Mouse (Mus musculus): ENCODE results near the gene Lck. TPM values are rescaled to one million over a fixed set of nuclear protein-coding genes. Genes with fewer than 3 reads are reported as not detected.
"Not testable (repeated sequence)": the region's sequence is repeated elsewhere in the genome, so short reads cannot be mapped to it uniquely, and the experiment has no call there.

The Lck gene
- total RNA-seq, 2 experiments from 2014 or later = 3.4 to 3.9 TPM

DNA sequence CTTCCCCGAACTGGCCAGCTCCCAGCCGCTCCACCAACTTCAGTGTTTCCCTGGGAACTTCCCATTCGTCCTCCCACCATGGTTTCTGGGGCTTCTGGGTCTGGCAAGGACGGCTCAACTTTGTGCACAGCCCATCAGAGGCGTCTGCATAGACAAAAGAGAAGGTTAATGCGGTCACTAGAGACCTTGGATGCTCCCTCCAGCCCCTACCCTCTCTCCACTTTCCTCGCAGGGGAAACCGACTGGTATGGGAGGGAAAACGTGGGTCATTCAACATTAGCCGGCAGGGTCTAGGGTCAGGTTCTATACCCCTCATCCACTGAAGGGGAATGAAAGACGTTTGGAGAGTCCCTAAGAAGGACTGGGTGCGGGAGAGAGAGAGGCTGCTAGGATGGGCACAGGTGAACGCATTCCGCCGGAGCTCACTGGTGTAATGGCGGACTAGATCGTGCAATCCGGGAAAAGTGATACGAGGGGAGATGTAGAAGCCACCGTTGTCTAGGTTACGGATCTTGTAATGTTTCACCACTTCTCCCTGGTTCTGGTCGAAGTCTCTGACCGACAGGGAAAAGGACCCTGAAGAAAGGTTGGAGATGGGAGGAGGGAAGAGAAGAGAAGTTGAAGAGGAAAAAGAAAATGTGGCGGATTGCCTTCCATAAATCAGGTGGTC lies 17.4 kb downstream of the Lck start:
- peak in 1 of 2 experiments; percentile 15 for DNase-seq (ENCODE audit: low spot score in 2 of 2)

DNA sequence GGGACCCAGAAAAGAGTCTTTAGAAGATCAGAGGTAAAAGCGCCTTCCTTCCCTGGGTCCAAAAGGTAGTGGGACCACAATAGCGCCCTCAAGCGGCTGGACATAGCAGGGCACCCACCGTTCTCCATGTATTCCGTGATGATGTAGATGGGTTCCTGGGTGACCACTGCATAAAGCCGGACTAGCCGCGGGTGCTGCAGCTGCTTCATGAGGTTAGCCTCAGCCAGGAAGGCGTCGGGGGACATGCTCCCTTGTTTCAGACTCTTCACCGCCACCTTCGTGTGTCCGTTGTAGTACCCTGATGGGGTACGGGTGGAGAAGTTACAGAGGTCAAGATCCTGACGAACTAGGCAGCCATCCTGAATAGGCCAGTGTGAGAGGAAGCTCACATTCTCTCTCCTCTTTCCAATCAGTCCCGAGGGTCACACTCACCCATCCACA lies 18.0 kb downstream of the Lck start:
- DNase-seq (ENCODE audit: low spot score in 2 of 2) = peak in 1 of 2 experiments; percentile 54

DNA sequence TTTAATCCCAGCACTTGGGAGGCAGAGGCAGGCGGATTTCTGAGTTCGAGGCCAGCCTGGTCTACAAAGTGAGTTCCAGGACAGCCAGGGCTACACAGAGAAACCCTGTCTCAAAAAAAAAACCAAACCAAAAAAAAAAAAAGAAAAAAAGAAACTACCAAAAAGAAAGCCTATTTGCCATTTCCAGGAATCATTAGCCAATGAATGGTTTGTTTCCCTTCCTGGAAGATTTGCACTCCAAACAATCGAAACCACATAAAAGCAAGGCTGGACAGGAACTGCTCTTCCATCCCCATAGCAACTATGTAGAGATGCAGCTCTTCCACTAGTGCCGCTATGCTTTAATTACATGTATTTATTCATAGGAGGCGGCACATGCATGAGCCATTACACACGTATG lies 18.9 kb downstream of the Lck start:
- not testable (repeated sequence) for DNase-seq (ENCODE audit: low spot score in 2 of 2)

DNA sequence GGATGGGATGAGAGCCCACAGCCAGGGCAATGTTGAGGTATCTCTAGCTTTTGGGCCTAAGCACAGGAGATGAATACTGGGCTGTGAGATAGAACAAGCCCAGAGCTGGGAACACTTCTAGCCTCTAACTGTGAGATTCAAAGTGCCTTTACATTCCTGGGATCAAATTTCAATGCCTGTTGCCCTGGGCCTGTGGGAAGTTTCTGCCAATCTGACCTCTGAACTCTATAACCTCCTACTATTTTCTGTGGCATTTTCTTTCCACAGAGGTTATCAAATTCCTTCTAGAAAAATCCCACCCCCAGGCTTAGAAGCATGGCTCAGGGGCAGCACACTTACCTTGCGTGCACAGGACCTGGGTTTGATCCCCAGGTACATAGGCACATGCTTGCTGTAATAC lies 23.1 kb downstream of the Lck start:
- DNase-seq (ENCODE audit: low spot score in 2 of 2) = no peak

DNA sequence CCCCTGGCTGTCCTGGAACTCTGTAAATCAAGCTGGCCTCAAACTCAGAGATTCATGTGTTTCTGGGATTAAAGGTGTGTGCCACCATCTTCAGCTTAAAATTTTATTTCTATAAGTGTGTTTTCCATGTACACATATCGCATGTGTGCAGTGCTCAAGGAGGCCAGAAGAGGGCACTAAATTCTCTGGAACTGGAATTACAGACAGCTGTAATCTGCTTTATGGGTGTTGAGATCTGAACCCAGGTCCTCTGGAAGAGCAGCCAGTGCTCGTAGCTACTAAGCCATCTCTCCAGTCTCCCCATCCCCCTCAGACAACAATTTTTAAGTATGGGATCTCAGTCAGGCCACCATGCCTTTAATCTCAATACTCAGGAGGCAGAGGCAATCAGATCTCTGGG lies 24.1 kb downstream of the Lck start:
- no peak for DNase-seq (ENCODE audit: low spot score in 2 of 2)

DNA sequence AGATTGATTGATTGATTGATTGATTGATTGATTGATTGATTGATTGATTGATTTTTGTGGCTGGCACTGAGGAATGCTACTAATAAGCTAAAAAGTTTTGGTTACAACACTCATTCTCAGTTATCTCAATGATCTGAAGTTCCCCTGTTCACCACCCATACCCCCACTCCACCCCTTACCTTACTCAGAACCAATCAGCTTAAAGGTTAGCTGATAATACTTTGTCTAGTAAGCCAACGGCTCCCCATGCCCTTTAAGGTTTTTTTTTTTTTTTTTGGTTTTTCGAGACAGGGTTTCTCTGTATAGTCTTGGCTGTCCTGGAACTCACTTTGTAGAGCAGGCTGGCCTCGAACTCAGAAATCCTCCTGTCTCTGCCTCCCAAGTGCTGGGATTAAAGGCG lies 25.8 kb downstream of the Lck start:
- DNase-seq (ENCODE audit: low spot score in 2 of 2) = not testable (repeated sequence)

DNA sequence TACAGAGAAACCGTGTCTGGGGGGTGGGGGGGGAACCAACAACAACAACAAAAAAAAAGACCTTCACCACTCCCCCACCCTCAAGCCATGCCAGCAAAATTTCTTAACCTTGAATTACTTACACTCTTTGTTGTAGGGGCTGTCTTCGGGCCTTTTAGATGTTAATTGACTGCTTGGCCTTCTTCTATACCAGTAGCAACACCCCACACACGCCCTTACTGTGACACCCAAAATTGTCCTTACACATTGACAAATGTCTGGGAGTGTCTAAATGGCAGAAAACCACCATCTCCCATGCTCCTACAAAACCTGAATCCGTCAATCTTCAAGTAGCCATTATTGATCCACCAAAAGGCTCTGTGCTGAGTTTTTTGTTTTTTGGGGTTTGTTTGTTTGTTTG lies 29.3 kb downstream of the Lck start:
- no peak for DNase-seq (ENCODE audit: low spot score in 2 of 2)

DNA sequence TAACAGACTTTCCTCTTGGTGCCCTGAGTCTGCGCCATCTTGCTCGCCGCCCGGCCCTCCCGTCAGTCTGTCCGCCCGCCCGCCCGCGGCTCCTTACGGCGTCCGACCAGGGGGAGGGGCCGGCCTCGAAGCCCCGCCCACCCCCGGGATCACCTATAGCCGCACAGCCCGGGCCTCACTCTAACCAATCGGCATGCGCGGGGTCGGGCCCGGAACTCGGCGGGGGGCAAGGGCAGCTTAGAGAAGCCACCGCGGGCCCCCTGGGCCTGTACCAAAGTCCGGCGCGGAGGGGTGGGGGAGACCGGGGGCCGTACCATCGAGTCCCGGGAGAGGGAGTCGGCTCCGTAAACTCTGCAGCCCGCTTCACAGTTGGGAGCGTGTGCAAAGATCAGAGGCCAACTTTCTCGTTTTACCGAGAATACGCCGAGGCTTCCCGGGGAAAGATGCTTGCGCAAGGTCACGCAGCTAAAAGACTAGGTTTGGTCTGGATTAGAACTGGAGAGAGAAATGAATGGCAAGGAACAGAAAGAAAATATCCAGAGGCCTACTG lies 30.8 kb downstream of the Lck start, which contains the start of gene Hdac1:
Gene Hdac1, minus strand, starts transcription at position 122 of the 550 bp plus-strand sequence.
- DNase-seq (ENCODE audit: low spot score in 2 of 2) = peak; percentile 89 to 96

DNA sequence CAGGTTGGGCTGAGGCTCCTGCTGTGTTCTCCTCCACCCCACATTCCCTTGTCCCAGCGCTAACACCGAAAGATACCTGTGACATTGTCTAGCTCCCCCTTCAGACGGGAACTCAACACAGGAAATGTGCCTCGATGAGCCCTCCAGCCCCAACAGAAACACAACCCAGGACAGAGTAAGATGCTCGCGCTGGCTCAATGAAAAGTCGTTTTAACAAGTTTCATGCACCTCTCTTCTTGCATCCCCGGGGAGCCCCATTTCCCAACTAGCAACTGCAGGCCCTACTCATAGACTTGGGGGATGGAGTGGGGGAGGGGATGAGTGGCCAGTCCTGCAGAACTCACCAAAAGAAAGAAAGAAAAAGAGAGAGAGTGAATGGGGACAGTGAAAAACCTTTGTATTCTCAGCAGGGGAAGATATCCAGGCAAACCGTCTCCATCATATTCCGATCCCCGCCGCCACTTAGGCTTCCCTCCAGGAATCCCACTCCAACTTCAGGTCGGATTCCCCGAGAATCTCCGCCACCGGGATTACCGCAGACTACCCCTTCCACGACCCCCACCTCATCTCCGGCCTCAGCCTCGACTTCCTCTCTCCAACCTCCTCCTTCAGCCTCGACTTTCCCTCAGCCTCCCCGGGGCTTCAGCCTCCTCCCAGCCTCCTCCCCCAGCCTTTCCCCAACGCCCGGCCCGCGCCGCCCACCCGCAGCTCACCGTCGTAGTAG lies 31.4 kb downstream of the Lck start:
- DNase-seq (ENCODE audit: low spot score in 2 of 2) = no peak

DNA sequence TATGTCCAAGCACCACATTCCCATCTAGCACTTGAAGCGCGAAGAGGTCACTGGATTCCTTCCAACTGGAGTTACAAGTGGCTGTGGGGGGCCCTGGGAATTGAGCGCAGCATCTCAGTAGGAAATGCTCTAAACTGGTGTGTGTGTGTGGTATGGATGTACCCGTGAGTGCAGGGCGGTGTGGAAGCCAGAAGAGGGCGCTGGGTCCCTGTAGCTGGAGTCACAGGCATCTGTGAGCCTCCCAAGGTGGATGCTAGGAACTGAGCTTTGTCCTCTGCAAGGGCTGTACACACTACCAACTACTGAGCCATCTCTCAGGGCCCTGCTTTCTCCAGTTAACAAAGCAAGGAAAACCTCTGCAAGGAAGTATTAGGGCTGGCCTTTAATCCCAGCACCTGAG lies 33.4 kb downstream of the Lck start:
- DNase-seq (ENCODE audit: low spot score in 2 of 2) = peak in 1 of 2 experiments; percentile 13

DNA sequence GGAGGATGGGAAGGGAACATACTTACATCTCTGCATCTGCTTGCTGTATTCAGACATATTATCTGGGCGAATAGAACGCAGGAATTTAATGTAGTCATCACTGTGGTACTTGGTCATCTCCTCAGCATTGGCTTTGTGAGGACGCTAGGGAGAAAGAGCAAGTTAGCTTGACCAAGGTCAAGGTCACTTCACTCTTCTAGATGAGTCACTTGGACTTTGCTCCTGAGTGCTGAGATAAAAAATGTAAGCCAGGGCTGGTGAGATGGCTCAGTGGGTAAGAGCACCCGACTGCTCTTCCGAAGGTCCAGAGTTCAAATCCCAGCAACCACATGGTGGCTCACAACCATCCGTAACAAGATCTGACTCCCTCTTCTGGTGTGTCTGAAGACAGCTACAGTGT lies 44.5 kb downstream of the Lck start:
- not testable (repeated sequence) for DNase-seq (ENCODE audit: low spot score in 2 of 2)

DNA sequence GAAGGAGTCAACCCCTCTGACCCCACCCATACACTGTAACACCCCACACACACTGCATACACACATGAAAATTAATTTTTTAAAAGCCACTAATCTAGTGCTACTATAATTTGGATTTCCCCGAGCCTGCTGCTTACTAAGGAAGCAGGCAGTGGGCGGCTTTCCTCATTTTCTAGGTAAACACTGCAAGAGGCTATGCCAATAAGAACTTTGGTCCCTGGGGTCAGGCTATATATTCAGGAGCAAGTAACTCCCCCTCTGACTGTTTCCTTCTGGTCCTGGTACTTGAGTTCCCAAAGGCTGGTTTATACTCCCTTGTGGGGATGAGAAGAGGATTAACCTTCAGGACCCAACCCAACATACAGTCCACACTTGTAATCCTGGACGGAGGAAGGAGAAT lies 47.6 kb downstream of the Lck start:
- DNase-seq (ENCODE audit: low spot score in 2 of 2) = no peak

DNA sequence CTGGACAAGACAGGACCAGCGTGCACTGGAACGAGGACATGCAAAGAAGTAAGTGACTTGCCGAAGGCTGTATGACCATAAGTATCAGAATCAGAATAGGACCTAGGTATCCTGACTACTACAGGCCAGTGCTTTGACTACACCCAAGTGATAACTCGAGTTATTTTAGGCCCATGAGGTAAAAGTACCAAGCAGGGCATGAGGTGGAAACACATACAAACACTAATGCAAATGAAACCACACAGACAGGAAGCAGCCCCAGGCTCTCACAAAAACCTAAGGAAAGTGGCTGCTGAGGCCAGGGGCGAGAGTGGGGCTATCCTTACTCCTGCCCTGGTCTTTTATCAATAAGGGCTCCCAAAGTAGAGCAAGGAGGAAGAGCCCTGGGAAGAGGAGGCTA lies 48.1 kb downstream of the Lck start:
- DNase-seq (ENCODE audit: low spot score in 2 of 2) = no peak

DNA sequence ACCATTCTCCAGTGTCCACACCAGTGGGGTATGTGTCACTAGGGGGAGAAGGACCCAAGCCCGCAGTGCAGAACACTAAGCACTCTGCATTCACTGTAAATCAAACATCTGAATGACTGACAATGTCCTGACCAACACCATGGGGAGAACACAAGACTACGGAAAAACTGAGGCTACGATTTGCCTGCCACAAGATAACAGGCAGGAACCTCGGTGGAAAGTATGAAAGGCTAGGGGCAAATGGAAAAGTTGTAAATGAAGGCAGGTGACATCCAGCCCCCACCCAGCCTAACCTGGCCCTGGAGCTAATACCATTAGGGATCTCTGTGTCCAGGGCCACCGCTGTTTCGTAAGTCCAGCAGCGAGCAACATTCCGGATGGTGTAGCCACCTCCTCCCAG lies 54.9 kb downstream of the Lck start:
- no peak for DNase-seq (ENCODE audit: low spot score in 2 of 2)

DNA sequence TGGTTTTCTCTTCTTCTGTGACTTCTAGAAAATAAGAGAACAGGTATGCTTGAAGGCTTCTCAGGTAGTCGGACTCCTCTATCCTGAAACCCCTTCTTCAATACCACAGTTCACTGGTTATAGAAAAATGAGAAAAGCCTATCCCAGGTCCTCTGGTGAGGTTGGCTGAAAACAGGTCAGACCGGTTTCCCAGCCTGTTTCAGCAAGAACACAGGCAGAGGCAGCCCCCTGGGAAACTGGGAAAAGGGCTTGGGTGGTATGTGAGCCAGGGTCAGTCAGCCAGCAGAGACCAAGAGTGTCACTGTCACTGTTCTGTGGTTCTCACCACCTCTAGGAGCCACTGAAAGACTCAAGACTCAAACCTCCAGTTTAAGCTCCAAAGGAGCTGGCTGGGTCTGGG lies 56.5 kb downstream of the Lck start:
- no peak for DNase-seq (ENCODE audit: low spot score in 2 of 2)

DNA sequence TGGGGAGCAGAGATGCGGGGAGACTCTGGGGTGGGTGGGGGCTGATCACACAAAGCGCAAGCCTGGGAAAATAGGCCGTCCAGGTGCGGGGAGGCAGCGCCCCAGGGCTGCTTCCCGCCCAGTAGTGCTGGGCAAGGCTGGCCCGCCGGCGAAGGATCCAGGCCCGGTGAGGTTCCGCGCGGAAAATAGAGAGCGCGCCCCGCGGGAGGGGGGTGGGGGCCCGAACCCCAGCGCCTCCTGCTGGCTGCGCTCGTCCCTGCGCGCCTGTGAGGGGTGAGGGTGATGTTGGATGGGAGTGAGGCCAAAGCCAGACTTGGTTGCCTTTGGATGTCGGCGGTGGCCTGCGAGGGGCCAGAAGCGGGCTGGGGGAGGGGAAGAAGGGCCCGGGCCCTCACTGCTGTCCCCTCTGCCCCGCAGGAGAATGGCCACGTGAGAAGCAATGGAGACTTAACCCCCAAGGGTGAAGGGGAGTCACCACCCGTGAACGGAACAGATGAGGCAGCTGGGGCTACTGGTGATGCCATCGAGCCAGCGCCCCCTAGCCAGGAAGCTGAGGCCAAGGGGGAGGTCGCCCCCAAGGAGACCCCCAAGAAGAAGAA lies 59.0 kb downstream of the Lck start:
- DNase-seq (ENCODE audit: low spot score in 2 of 2) = peak in 1 of 2 experiments; percentile 47

DNA sequence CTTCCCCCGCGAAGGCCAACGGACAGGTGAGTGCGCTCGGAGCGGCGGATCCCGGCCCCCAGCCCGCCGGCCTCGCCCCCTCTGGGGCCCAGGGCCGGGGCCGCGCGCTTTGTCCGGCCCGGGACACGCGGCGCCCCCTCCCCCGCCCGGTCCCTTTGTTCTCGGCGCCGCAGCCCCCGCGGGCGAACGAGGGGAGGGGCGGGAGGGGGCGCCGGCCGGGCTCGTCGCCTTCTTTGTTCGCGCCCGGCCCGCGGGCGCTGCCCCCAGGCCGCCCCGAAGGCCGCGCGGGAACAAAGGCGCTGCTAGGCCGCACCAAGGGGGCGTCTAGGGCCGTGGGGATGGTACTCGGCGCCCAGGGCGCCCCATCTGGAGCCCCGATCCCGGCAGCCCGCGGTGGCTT lies 59.5 kb downstream of the Lck start:
- DNase-seq (ENCODE audit: low spot score in 2 of 2) = no peak

DNA sequence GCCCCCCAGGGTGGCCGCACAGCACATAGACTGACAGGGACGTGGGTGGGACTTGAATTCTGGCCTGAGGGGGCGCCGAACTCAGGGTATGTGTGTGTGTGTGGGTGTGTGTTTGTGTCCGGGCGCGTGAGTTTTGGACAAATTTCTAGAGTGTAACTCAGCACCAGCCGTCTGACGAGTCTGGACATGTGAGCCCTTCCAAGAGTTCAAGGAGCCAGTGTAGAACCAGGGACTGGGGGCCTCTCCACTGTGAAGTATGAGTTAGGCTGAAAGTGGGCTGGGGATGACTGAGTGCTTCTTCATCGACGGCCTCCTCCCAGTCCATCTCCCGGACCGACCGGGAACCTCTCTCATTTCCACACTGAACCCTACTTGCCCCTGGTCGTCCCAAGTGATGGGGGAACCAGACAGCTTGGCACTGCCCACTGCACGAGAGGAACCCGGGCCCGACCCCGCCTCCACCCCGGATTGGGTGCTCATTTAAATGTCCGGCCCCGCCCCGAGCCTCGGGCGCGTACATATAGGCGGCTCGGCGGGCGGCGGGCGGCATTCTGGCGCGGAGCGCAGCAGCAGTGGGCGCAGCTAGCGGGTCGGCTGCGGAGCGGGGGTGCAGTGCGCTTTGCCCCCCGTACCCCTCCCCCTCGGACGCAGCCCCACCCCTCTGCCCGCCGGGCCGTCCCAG lies 60.2 kb downstream of the Lck start, which contains the start of gene Marcksl1:
Gene Marcksl1, plus strand, starts transcription at position 496 of the 682 bp plus-strand sequence.
- DNase-seq (ENCODE audit: low spot score in 2 of 2) = peak in 1 of 2 experiments; percentile 73

DNA sequence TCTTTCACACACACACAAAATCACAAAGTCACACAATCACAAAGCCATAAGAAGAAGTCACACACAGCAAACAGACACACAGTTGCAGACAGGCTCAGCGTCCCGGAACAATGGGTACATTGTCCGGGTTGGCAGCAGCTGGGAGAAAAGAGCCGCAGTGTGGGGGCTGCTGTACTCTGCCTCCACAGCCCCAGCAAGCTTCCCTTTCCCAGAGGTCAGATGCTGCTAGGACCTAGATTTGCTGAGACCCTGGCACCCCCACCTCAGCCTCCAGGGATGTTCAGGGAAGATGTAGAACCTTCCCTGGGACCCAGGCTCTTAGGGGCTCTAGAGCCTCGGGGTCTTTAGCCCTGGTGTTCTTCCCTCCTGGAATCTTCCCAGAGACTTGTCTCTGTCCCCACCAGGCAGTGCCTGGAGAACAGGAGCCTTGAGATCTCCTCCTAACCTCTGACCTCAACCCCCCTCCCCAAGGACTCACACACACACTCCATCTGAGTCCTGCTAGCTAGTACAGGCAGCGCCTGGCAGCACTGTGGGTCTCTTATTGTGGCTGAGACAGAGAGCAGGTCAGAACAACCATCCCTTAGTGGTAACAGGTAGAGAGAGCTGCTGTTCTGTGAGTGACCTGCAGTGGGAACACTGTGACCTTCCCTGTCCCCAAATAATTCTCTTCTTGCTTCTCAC lies 61.9 kb downstream of the Lck start:
- no peak for DNase-seq (ENCODE audit: low spot score in 2 of 2)

DNA sequence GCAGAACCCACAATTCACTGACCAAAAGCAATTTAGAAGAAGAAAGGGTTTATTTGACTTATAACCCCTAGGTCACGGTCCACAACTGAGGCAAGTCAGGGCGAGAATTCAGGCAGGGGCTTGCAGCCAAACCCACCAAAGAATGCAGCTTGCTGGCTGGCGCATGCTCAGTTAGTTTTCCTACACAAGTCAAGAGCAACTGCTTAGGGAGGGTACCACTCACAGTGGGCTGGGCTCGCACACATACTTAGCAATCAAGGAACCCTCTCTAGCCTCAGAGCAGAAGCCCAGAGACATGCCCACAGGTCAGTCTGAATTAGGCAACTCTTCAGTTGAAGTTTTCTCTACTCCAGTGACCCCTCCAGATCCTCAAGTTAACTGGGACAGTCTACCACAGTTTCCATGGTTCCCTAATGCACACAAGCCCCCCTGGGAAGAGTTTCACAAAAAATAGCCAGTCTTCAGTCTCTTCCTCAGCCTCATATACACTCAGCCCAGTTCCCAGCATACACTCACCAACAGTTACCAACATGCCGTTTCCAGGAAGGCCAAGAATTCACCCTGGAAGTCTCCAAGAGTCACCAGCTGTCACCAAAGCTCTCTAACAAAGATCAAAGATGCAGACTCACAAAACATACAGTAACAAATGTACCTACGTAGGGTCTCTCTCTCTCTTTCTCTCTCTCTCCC lies 62.6 kb downstream of the Lck start:
- no peak for DNase-seq (ENCODE audit: low spot score in 2 of 2)

Measured in layer of hippocampus, adult 18-20 months (tissue).